Mouse (Mus musculus) MEL (cell line): ENCODE data around the gene Vill. TPM values are rescaled to one million over a fixed set of nuclear protein-coding genes. Genes with fewer than 3 reads are reported as not detected.

ENCODE experiments used
- DNase-seq: peaks from one replicate; pipeline ENCODE4 v3.0.0; 2011; ENCODE audit warnings: low read depth, low spot score
- H3K27ac ChIP-seq: 2 replicates; pipeline ENCODE4 v1.5.1; 2012; ENCODE audit warnings: low read depth, mild to moderate bottlenecking, control low read depth, low read length, moderate library complexity; ENCODE audit not compliant: control insufficient read depth
- H3K27me3 ChIP-seq, 2 experiments: fragments of 150-350 bp in 1 of 2; sonication (generic) in 1 of 2; 2 replicates each; pipeline ENCODE4 v1.6.1; 2012; ENCODE audit warnings: low read length in 2 of 2, mild to moderate bottlenecking in 2 of 2, improper control_type of control experiment in 1 of 2, moderate library complexity in 1 of 2; ENCODE audit not compliant: insufficient read depth in 2 of 2, control insufficient read depth in 1 of 2
- H3K36me3 ChIP-seq, 2 experiments: 2 replicates each; pipeline ENCODE4 v1.6.1; 2012 to 2014; ENCODE audit warnings: low read length in 2 of 2, improper control_type of control experiment in 1 of 2, inconsistent platforms in 1 of 2, mild to moderate bottlenecking in 1 of 2; ENCODE audit not compliant: insufficient read depth in 2 of 2, control insufficient read depth in 1 of 2
- H3K4me1 ChIP-seq, 2 experiments: fragments of 150-350 bp in 1 of 2; sonication (generic) in 1 of 2; 2 replicates each; pipeline ENCODE4 v1.6.1; 2012; ENCODE audit warnings: low read length in 2 of 2, improper control_type of control experiment in 1 of 2, mild to moderate bottlenecking in 1 of 2; ENCODE audit not compliant: insufficient read depth in 2 of 2, control insufficient read depth in 1 of 2
- H3K4me3 ChIP-seq, 2 experiments: fragments of 150-350 bp in 1 of 2; sonication (generic) in 1 of 2; 2 replicates each; pipeline ENCODE4 v1.5.1; 2012; ENCODE audit warnings: low read depth in 2 of 2, low read length in 2 of 2, mild to moderate bottlenecking in 2 of 2, moderate library complexity in 2 of 2, control low read depth in 1 of 2, improper control_type of control experiment in 1 of 2; ENCODE audit not compliant: control insufficient read depth in 1 of 2, insufficient read depth in 1 of 2
- H3K79me2 ChIP-seq: 2 replicates; pipeline ENCODE4 v1.6.1; 2012; ENCODE audit warnings: mild to moderate bottlenecking, low read length, moderate library complexity; ENCODE audit not compliant: control insufficient read depth, poor library complexity, insufficient read depth
- H3K9ac ChIP-seq: 2 replicates; pipeline ENCODE4 v1.6.1; 2012; ENCODE audit warnings: low read depth, mild to moderate bottlenecking, control low read depth, low read length, moderate library complexity; ENCODE audit not compliant: control insufficient read depth, poor library complexity, severe bottlenecking
- H3K9me3 ChIP-seq: fragments of 150-350 bp; sonication (generic); replicated peaks from 2 replicates; pipeline ENCODE4 v1.6.1; 2012; ENCODE audit warnings: mild to moderate bottlenecking, low read length, improper control_type of control experiment, moderate library complexity; ENCODE audit not compliant: insufficient read depth
- BHLHE40 ChIP-seq: IDR thresholded peaks from 2 replicates; pipeline ENCODE4 v1.6.1; 2012; ENCODE audit warnings: low read depth, mild to moderate bottlenecking, inconsistent platforms, low read length, improper control_type of control experiment, borderline replicate concordance
- CHD1 ChIP-seq: IDR thresholded peaks from 2 replicates; pipeline ENCODE4 v1.6.1; 2012; ENCODE audit warnings: low read depth, mild to moderate bottlenecking, inconsistent platforms, low read length, improper control_type of control experiment
- CHD2 ChIP-seq: IDR thresholded peaks from 2 replicates; pipeline ENCODE4 v1.6.1; 2011; ENCODE audit warnings: low read length, improper control_type of control experiment
- CTCF ChIP-seq, 3 experiments: IDR thresholded peaks in 2 of 3; conservative IDR thresholded peaks in 1 of 3; 2 replicates each; pipeline ENCODE4 v1.5.1; 2011 to 2012; ENCODE audit warnings: low read length in 3 of 3, low read depth in 2 of 3, mild to moderate bottlenecking in 2 of 3, improper control_type of control experiment in 1 of 3, inconsistent platforms in 1 of 3, mixed read lengths in 1 of 3, moderate library complexity in 1 of 3; ENCODE audit not compliant: control insufficient read depth in 1 of 3, insufficient read depth in 1 of 3, poor library complexity in 1 of 3, severe bottlenecking in 1 of 3
- ELF1 ChIP-seq: IDR thresholded peaks from 2 replicates; pipeline ENCODE4 v1.6.1; 2014; ENCODE audit warnings: low read depth, mild to moderate bottlenecking, inconsistent platforms, low read length, improper control_type of control experiment, moderate library complexity
- EP300 ChIP-seq, 2 experiments: IDR thresholded peaks; 2 replicates each; pipeline ENCODE4 v1.6.1; 2011; ENCODE audit warnings: improper control_type of control experiment in 2 of 2, low read length in 2 of 2, low read depth in 1 of 2, mild to moderate bottlenecking in 1 of 2
- ETS1 ChIP-seq: IDR thresholded peaks from 2 replicates; pipeline ENCODE4 v1.6.1; 2012; ENCODE audit warnings: low read depth, mild to moderate bottlenecking, inconsistent platforms, low read length, improper control_type of control experiment, moderate library complexity
- GABPA ChIP-seq: IDR thresholded peaks from 2 replicates; pipeline ENCODE4 v1.6.1; 2012; ENCODE audit warnings: low read depth, mild to moderate bottlenecking, inconsistent platforms, low read length, improper control_type of control experiment, moderate library complexity
- GATA1 ChIP-seq: IDR thresholded peaks from 2 replicates; pipeline ENCODE4 v1.6.1; 2011; ENCODE audit warnings: low read depth, low read length, improper control_type of control experiment
- HCFC1 ChIP-seq: IDR thresholded peaks from 2 replicates; pipeline ENCODE4 v1.6.1; 2012; ENCODE audit warnings: low read depth, mild to moderate bottlenecking, inconsistent platforms, low read length, improper control_type of control experiment, moderate library complexity
- JUND ChIP-seq: IDR thresholded peaks from 2 replicates; pipeline ENCODE4 v1.6.1; 2011; ENCODE audit warnings: low read depth, mild to moderate bottlenecking, improper control_type of control experiment, low read length
- KAT2A ChIP-seq: conservative IDR thresholded peaks from 2 replicates; pipeline ENCODE4 v1.6.1; 2012; ENCODE audit warnings: low read depth, low read length, improper control_type of control experiment, inconsistent platforms
- MAFK ChIP-seq: IDR thresholded peaks from 2 replicates; pipeline ENCODE4 v1.6.1; 2011; ENCODE audit warnings: low read depth, mild to moderate bottlenecking, low read length, improper control_type of control experiment, borderline replicate concordance
- MAX ChIP-seq: IDR thresholded peaks from 2 replicates; pipeline ENCODE4 v1.6.1; 2011; ENCODE audit warnings: low read length, improper control_type of control experiment
- MEF2A ChIP-seq: IDR thresholded peaks from 2 replicates; pipeline ENCODE4 v1.6.1; 2014; ENCODE audit warnings: low read depth, mild to moderate bottlenecking, inconsistent platforms, low read length, improper control_type of control experiment; ENCODE audit not compliant: poor library complexity, insufficient replicate concordance, severe bottlenecking; ENCODE audit errors: extremely low read depth
- MYB ChIP-seq: IDR thresholded peaks from 2 replicates; pipeline ENCODE4 v1.6.1; 2011; ENCODE audit warnings: mild to moderate bottlenecking, low read depth, low read length, improper control_type of control experiment
- MYC ChIP-seq: IDR thresholded peaks from 2 replicates; pipeline ENCODE4 v1.6.1; 2011; ENCODE audit warnings: low read depth, mild to moderate bottlenecking, low read length, improper control_type of control experiment, moderate library complexity
- NELFE ChIP-seq: IDR thresholded peaks from 2 replicates; pipeline ENCODE4 v1.6.1; 2011; ENCODE audit warnings: low read depth, low read length, improper control_type of control experiment
- NRF1 ChIP-seq: IDR thresholded peaks from 2 replicates; pipeline ENCODE4 v1.6.1; 2014; ENCODE audit warnings: low read depth, mild to moderate bottlenecking, inconsistent platforms, low read length, improper control_type of control experiment, moderate library complexity; ENCODE audit not compliant: poor library complexity, insufficient read depth, severe bottlenecking
- POLR2A ChIP-seq, 2 experiments: IDR thresholded peaks; 2 replicates each; pipeline ENCODE4 v1.6.1; 2011 to 2012; ENCODE audit warnings: low read length in 2 of 2, mild to moderate bottlenecking in 2 of 2, control low read depth in 1 of 2, improper control_type of control experiment in 1 of 2, low read depth in 1 of 2, moderate library complexity in 1 of 2; ENCODE audit not compliant: control insufficient read depth in 1 of 2, insufficient read depth in 1 of 2, poor library complexity in 1 of 2
- POLR2AphosphoS2 ChIP-seq: IDR thresholded peaks from 2 replicates; pipeline ENCODE4 v1.6.1; 2011; ENCODE audit warnings: low read length, improper control_type of control experiment
- POLR2AphosphoS5 ChIP-seq: IDR thresholded peaks from 2 replicates; pipeline ENCODE4 v1.6.1; 2012; ENCODE audit warnings: low read depth, borderline replicate concordance, mild to moderate bottlenecking, inconsistent platforms, low read length, moderate library complexity, mixed read lengths
- RAD21 ChIP-seq: IDR thresholded peaks from 2 replicates; pipeline ENCODE4 v1.6.1; 2011; ENCODE audit warnings: mild to moderate bottlenecking, low read depth, low read length, improper control_type of control experiment
- RCOR1 ChIP-seq: IDR thresholded peaks from 2 replicates; pipeline ENCODE4 v1.6.1; 2012; ENCODE audit warnings: low read depth, mild to moderate bottlenecking, inconsistent platforms, low read length, improper control_type of control experiment
- SIN3A ChIP-seq: IDR thresholded peaks from 2 replicates; pipeline ENCODE4 v1.6.1; 2012; ENCODE audit warnings: low read length, improper control_type of control experiment, inconsistent platforms
- SMC3 ChIP-seq: IDR thresholded peaks from 2 replicates; pipeline ENCODE4 v1.6.1; 2011; ENCODE audit warnings: low read depth, low read length, improper control_type of control experiment
- TAL1 ChIP-seq: IDR thresholded peaks from 2 replicates; pipeline ENCODE4 v1.6.1; 2012; ENCODE audit warnings: mild to moderate bottlenecking, inconsistent platforms, low read length, moderate library complexity, mixed read lengths
- TBP ChIP-seq: IDR thresholded peaks from 2 replicates; pipeline ENCODE4 v1.8.0; 2011; ENCODE audit warnings: low read depth, low read length, improper control_type of control experiment
- TCF12 ChIP-seq: IDR thresholded peaks from 2 replicates; pipeline ENCODE4 v1.6.1; 2014; ENCODE audit warnings: low read depth, mild to moderate bottlenecking, inconsistent platforms, low read length, improper control_type of control experiment, moderate library complexity
- UBTF ChIP-seq: IDR thresholded peaks from 2 replicates; pipeline ENCODE4 v1.6.1; 2012; ENCODE audit warnings: low read depth, mild to moderate bottlenecking, inconsistent platforms, low read length, improper control_type of control experiment, moderate library complexity, borderline replicate concordance; ENCODE audit not compliant: insufficient read depth
- USF1 ChIP-seq: IDR thresholded peaks from 2 replicates; pipeline ENCODE4 v1.6.1; 2014; ENCODE audit warnings: low read depth, mild to moderate bottlenecking, inconsistent platforms, low read length, improper control_type of control experiment, moderate library complexity
- ZC3H11A ChIP-seq: IDR thresholded peaks from 2 replicates; pipeline ENCODE4 v1.6.1; 2012; ENCODE audit warnings: low read depth, mild to moderate bottlenecking, inconsistent platforms, low read length, improper control_type of control experiment
- ZKSCAN1 ChIP-seq: IDR thresholded peaks from 2 replicates; pipeline ENCODE4 v1.6.1; 2012; ENCODE audit warnings: low read depth, mild to moderate bottlenecking, inconsistent platforms, low read length, improper control_type of control experiment, moderate library complexity
- ZMIZ1 ChIP-seq: IDR thresholded peaks from 2 replicates; pipeline ENCODE4 v1.6.1; 2012; ENCODE audit warnings: low read depth, mild to moderate bottlenecking, inconsistent platforms, low read length, improper control_type of control experiment, moderate library complexity
- ZNF384 ChIP-seq: IDR thresholded peaks from 2 replicates; pipeline ENCODE4 v1.6.1; 2012; ENCODE audit warnings: low read depth, mild to moderate bottlenecking, inconsistent platforms, low read length, improper control_type of control experiment
- polyA plus RNA-seq, 2 experiments: library from polyadenylated mRNA; stranded (reverse) in 1 of 2; unstranded in 1 of 2; fragments of >175 nt in 1 of 2; fragments of >200 nt in 1 of 2; gene quantifications; 2 replicates each; pipeline versions ENCODE4 v1.2.1 to v1.2.4; 2012; ENCODE audit warnings: low replicate concordance in 2 of 2, low read depth in 1 of 2; ENCODE audit not compliant: insufficient read length in 2 of 2, insufficient read depth in 1 of 2, missing spikeins in 1 of 2
- total RNA-seq: library from RNA; depleted of rRNA; stranded (reverse); fragments of 300-350 nt; gene quantifications from 2 replicates; pipeline ENCODE4 v1.2.3, GENCODE M21; 2012

Gene Vill
- total and polyA plus RNA-seq, 3 experiments, result 76.2 to 197 (median 90.9) TPM

- peak within 1 kb of the TSS; percentile 75 to 76 for H3K4me3 ChIP-seq
- no peak for TF ChIP-seq ZNF384
- no peak for TF ChIP-seq RCOR1
- TF ChIP-seq TCF12, result 0 out of 2 replicates have a peak, but pooled peaks have one; percentile 15
- TF ChIP-seq MYB, result 0 out of 2 replicates have a peak, but pooled peaks have one; percentile 20
- TF ChIP-seq SIN3A, result peak; percentile 99
- peak; percentile 26 to 54 (median 44); a peak in 5 of 6 replicates for TF ChIP-seq CTCF (IDR thresholded peaks at IDR 0.05 in 2 of 3, conservative IDR thresholded peaks at IDR 0.05 in 1 of 3; ENCODE audit: control insufficient read depth in 1 of 3, insufficient read depth in 1 of 3, low read depth in 2 of 3, low read length in 3 of 3, poor library complexity in 1 of 3, severe bottlenecking in 1 of 3)
- 0 out of 2 replicates have a peak, but pooled peaks have one; percentile 30 for TF ChIP-seq NRF1
- no peak for TF ChIP-seq USF1
- peak; percentile 29 for TF ChIP-seq RAD21
- peak; percentile 69; the same call in 1 of the 2 replicates for TF ChIP-seq ZMIZ1
- no peak for TF ChIP-seq JUND
- no peak for TF ChIP-seq GATA1
- no peak for TF ChIP-seq EP300 (IDR thresholded peaks at IDR 0.05; ENCODE audit: low read depth in 1 of 2, low read length in 2 of 2)
- TF ChIP-seq MAFK, result no peak
- no peak for TF ChIP-seq CHD1
- TF ChIP-seq TBP, result peak; percentile 57; the same call in 1 of the 2 replicates
- peak; percentile 45; the same call in 1 of the 2 replicates for TF ChIP-seq SMC3
- no peak for TF ChIP-seq ZKSCAN1
- TF ChIP-seq ETS1, result peak; percentile 75
- no peak for TF ChIP-seq TAL1
- TF ChIP-seq GABPA, result 0 out of 2 replicates have a peak, but pooled peaks have one; percentile 24
- TF ChIP-seq CHD2, result no peak
- peak; percentile 84 for TF ChIP-seq HCFC1
- no peak for TF ChIP-seq BHLHE40
- no peak for TF ChIP-seq UBTF
- TF ChIP-seq MAX, result no peak; the same call in 1 of the 2 replicates
- TF ChIP-seq POLR2AphosphoS2, result no peak
- no peak for TF ChIP-seq ZC3H11A
- TF ChIP-seq MYC, result 0 out of 2 replicates have a peak, but pooled peaks have one; percentile 35
- TF ChIP-seq POLR2AphosphoS5, result no peak
- peak; percentile 93 for TF ChIP-seq ELF1
- TF ChIP-seq KAT2A, result no peak; the same call in 1 of the 2 replicates
- no peak for TF ChIP-seq MEF2A
- peak; percentile 61 for TF ChIP-seq NELFE
- TF ChIP-seq POLR2A (IDR thresholded peaks at IDR 0.05; ENCODE audit: control insufficient read depth in 1 of 2, insufficient read depth in 1 of 2, low read depth in 1 of 2, low read length in 2 of 2, poor library complexity in 1 of 2), result peak in 1 of 2 experiments; percentile 66; a peak in 2 of 4 replicates
These were observed 49.6 kb downstream of the Vill start, which contains the start of gene Dlec1 for GRCm38 (mm10) chr9:119101992-119102782. Gene Dlec1, plus strand, starts transcription at chr9:119102478.

More at GRCm38 (mm10) chr9:119101992-119102782, 49.6 kb downstream of the Vill start, which contains the start of gene Dlec1:
- H3K79me2 ChIP-seq, result no peaks in the 10 kb centered on the region; the same call in 1 of the 2 replicates
- H3K27me3 ChIP-seq, result peaks cover 4 to 5% of the 10 kb centered on the region in 2 experiments; a peak in 3 of 4 replicates
- H3K9me3 ChIP-seq, result no peaks in the 10 kb centered on the region
- peak; percentile 94 for DNase-seq
- H3K36me3 ChIP-seq, result peaks cover 0 to 3% of the 10 kb centered on the region in 2 experiments; a peak in 2 of 4 replicates
- H3K9ac ChIP-seq, result peak within 1 kb of the TSS; percentile 65
- peak within 1 kb of the TSS; percentile 52 for H3K27ac ChIP-seq
- H3K4me1 ChIP-seq, result peaks cover 0 to 8% of the 10 kb centered on the region in 2 experiments; a peak in 1 of 4 replicates
